Mouse (Mus musculus) monocyte, adult 2 months (primary cell): ENCODE data around the gene Gm3278.
"Not testable (repeated sequence)": the region's sequence is repeated elsewhere in the genome, so short reads cannot be mapped to it uniquely, and the experiment has no call there.

Experiments used
- DNase-seq, 2 experiments: peaks; one replicate each; pipeline ENCODE4 v3.0.0; 2022; ENCODE audit warnings: low spot score in 2 of 2, low read depth in 1 of 2

The Gm3278 gene

GRCm38 (mm10) chr14:4892116-4892515 is at the start of gene Gm3278:
Gm3278 (plus strand) TSS chr14:4892416.
- DNase-seq = not testable (repeated sequence)

DNA sequence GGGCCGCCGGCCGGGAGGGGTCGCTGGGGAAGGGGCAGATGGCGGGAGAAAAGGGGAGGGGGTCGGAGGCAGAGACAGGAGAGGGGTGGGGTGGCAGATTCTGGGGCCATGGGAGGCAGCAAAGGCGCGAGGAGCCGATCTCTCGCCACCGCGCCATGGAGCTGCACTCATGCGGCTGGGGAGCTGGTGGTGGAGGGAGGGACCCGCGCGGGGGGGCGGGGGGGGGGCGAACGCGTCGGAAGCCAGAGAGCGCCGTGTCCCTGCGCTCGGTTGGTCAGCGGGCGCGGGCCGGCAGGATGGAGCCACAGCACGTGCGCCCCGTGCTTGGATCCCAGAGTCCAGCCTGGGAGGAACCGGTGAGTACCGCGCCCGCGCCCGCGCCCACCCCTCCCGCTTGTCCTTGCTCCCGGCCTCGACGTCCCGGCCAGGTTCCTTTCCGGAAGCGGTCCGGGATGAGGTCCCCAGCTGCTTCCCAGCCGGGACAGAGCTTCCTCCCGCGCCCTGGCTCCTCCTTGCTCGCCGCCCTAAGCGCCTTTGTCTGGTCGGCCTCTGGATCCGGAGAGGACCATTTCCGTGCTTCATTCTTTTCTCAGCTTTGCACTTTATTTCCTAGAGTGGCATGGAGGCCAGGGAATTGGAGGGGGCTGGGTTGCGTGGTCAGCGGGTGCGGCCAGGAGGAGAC is 36.8 kb upstream of the Gm3278 start, which contains the start of gene Gm3264:
Gm3264 (plus strand) TSS at position 278 of the 682 bp plus-strand sequence.
- DNase-seq = not testable (repeated sequence)
